Mouse (Mus musculus) midbrain, postnatal 0 days (tissue): ENCODE measurements around the gene Acp5. TPM values are rescaled to one million over a fixed set of nuclear protein-coding genes. Genes with fewer than 3 reads are reported as not detected.

Experiments used
- ATAC-seq: fragments of 200-750 bp; cut with Nextera tagmentation; 2 replicates; pipeline ENCODE4 v1.8.0; 2017; ENCODE audit warnings: moderate number of reproducible peaks, mild to moderate bottlenecking, moderate TSS enrichment, moderate library complexity; ENCODE audit not compliant: low FRiP score
- DNase-seq: peaks from one replicate; pipeline ENCODE4 v3.0.0-alpha.2; 2015; ENCODE audit warnings: low spot score
- H3K27ac ChIP-seq: fragments of 300-500 bp; sonication (generic); 2 replicates; pipeline ENCODE4 v1.5.1; 2014; ENCODE audit warnings: low read depth, mild to moderate bottlenecking, low read length, mixed read lengths
- H3K27me3 ChIP-seq: fragments of 300-500 bp; sonication (generic); 2 replicates; pipeline ENCODE4 v1.6.1; 2014; ENCODE audit warnings: low read length, control low read depth, mixed read lengths; ENCODE audit not compliant: insufficient read depth
- H3K36me3 ChIP-seq: fragments of 300-500 bp; sonication (generic); 2 replicates; pipeline ENCODE4 v1.6.1; 2014; ENCODE audit warnings: low read length, control low read depth, mixed read lengths; ENCODE audit not compliant: insufficient read depth
- H3K4me1 ChIP-seq: fragments of 300-500 bp; sonication (generic); 2 replicates; pipeline ENCODE4 v1.6.1; 2014; ENCODE audit warnings: mild to moderate bottlenecking, control low read depth, antibody characterized with exemption, low read length, mixed read lengths; ENCODE audit not compliant: insufficient read depth
- H3K4me2 ChIP-seq: fragments of 300-500 bp; sonication (generic); 2 replicates; pipeline ENCODE4 v1.6.1; 2014; ENCODE audit warnings: low read depth, mild to moderate bottlenecking, low read length, mixed read lengths; ENCODE audit not compliant: poor library complexity, severe bottlenecking
- H3K4me3 ChIP-seq: fragments of 300-500 bp; sonication (generic); 2 replicates; pipeline ENCODE4 v1.5.1; 2014; ENCODE audit warnings: low read depth, mild to moderate bottlenecking, low read length, moderate library complexity
- H3K9ac ChIP-seq: fragments of 300-500 bp; sonication (generic); replicated peaks from 2 replicates; pipeline ENCODE4 v1.6.1; 2014; ENCODE audit warnings: mild to moderate bottlenecking, low read length, moderate library complexity, mixed read lengths; ENCODE audit not compliant: poor library complexity, severe bottlenecking
- H3K9me3 ChIP-seq: fragments of 300-500 bp; sonication (generic); 2 replicates; pipeline ENCODE4 v1.6.1; 2016; ENCODE audit warnings: low read length, control low read depth
- CTCF ChIP-seq: IDR thresholded peaks from 2 replicates; pipeline ENCODE4 v1.5.1; 2016; ENCODE audit warnings: antibody characterized with exemption, mild to moderate bottlenecking
- WGBS: fragments of 180-500 bp; shearing (Covaris S2); extraction: QIAGEN DNeasy Blood & Tissue Kit; methylation state at CpG from one replicate; pipeline ENCODE4 v1.1.7; 2014; 5-methylcytosine and 5-hydroxymethylcytosine counted together
- polyA plus RNA-seq: library from polyadenylated mRNA; unstranded; fragments of >200 nt; fragmentation: Nextera tagmentation; extraction: Ambion mirVana; gene quantifications from 2 replicates; pipeline ENCODE4 v1.2.1, GENCODE M21; 2015
- total RNA-seq: library from RNA; depleted of rRNA; stranded (reverse); fragments of >200 nt; gene quantifications from 2 replicates; pipeline ENCODE4 v1.2.3, GENCODE M21; 2014

Gene Acp5
- total and polyA plus RNA-seq, 2 experiments from 2014 or later: 0.47 to 2.9 TPM

DNA sequence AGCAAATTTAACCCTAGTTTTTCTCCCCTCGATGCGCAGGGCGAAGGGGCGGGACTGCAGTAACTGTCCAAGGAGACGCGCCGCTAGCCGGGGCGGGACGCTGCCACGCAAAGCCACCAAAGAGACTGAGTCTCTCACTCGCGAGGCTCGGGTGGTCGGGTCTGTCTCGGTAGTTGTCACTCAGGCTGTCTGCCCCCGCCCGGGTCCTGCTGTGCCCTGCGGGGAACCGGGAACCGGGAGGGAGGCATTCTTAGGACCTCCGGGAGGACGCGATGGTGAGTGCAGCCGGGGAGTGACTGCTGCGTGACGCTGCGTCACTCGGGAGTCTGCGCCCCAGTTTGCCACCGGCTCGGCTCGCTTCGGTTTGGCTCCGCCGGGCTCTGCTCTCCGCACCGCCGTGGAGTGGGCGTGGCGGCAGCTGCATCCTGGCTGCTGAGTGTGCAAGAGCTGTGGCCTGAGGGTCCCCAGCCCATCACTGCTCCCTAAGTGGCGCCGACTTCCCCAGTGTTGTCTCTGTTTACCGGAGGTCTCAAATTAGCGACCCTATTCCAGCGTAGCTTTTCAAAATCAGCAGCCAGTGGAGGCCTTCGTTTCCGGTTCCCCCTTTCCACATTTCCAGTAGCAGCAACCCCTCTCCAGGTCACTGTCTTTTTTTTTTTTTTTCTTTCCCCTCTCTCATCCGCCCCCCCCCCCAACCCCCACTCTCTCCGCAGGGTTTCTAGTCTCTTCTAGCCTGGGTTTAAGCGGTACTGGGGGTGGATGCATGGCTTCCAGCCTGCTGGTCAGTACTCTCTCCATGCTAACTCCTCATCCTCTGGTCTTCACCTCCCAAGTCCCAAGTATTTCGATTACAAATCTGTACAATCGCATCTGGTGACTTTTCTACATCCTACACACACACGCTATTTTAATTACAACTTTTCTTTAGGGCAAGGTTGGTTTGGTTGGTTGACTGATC is 29.5 kb upstream of the Acp5 start:
- peak overlapping the region; percentile 58 for H3K4me3 ChIP-seq
- WGBS: 2% methylated on average over 53 of the region's 54 CpGs
- H3K36me3 ChIP-seq: no peaks in the 10 kb centered on the region
- peak overlapping the region; percentile 70 for H3K27ac ChIP-seq
- DNase-seq (peak; percentile 72), ATAC-seq (peak; percentile 89)
- H3K9ac ChIP-seq: peak overlapping the region; percentile 76
- H3K27me3 ChIP-seq: no peaks in the 10 kb centered on the region
- H3K9me3 ChIP-seq: no peaks in the 10 kb centered on the region
- H3K4me2 ChIP-seq: peak overlapping the region; percentile 64
- TF ChIP-seq CTCF: no peak
- no peaks in the 10 kb centered on the region for H3K4me1 ChIP-seq

DNA sequence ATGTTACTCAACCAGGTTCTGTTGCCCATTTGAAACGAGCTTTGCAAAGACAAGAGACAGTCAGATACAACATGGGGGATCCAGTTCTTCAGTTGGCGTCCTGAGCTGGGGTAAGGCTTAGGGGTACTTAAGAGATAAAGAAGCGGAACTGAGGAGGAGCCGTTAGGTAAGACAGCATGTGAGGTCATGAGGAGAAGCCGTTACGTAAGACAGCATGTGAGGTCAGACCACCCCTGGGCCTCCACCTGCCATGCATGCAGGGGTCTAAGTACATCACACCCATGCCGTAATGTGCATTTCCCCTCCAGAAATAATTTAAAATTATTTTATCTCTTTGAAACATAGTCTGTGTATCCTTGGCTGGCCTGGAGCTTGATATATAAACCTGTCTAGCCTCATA is 27.4 kb upstream of the Acp5 start:
- H3K4me1 ChIP-seq: peaks cover 3% of the 10 kb centered on the region
- H3K36me3 ChIP-seq: no peaks in the 10 kb centered on the region
- no peak overlapping the region for H3K4me3 ChIP-seq
- WGBS: 85% methylated on average over 7 of the region's 7 CpGs
- no peak overlapping the region for H3K9ac ChIP-seq
- TF ChIP-seq CTCF: no peak
- H3K4me2 ChIP-seq: no peak overlapping the region
- H3K27ac ChIP-seq: no peak overlapping the region
- DNase-seq (no peak), ATAC-seq (no peak)
- H3K27me3 ChIP-seq: no peaks in the 10 kb centered on the region
- H3K9me3 ChIP-seq: no peaks in the 10 kb centered on the region

DNA sequence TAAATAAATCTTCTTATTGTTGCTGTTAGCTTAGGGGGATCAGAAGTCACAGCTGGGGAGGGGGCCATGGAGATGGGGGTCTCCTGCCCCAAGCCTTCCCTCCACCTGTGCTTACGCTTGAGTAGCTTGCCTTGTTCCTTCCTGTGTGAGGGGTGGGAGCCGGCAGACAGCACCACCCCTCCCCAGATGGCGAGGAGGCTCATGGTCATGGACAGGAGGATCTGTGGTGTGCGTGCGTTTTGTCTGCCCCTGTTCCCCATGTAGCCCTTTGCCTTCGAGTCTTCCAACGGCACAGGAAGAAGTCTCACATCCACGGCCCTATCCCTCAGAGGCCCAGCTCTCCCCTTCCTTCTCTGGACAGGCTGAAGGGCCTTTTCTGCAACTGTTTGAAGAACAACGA is 26.8 kb upstream of the Acp5 start:
- no peak for ATAC-seq
- no peaks in the 10 kb centered on the region for H3K27me3 ChIP-seq
- no peak overlapping the region for H3K9ac ChIP-seq
- H3K4me2 ChIP-seq: no peak overlapping the region
- WGBS: 87% methylated on average over 9 of the region's 9 CpGs
- H3K36me3 ChIP-seq: no peaks in the 10 kb centered on the region
- H3K4me3 ChIP-seq: no peak overlapping the region
- no peak for DNase-seq
- H3K4me1 ChIP-seq: peaks cover 7% of the 10 kb centered on the region
- no peak overlapping the region for H3K27ac ChIP-seq
- TF ChIP-seq CTCF: no peak
- H3K9me3 ChIP-seq: no peaks in the 10 kb centered on the region

GRCm38 (mm10) chr9:22161299-22161698 is 25.8 kb upstream of the Acp5 start:
- H3K4me3 ChIP-seq: no peak overlapping the region
- ATAC-seq: no peak
- DNase-seq: no peak
- no peaks in the 10 kb centered on the region for H3K36me3 ChIP-seq
- no peaks in the 10 kb centered on the region for H3K27me3 ChIP-seq
- no peak overlapping the region for H3K9ac ChIP-seq
- H3K27ac ChIP-seq: no peak overlapping the region
- WGBS: 36% methylated on average over 6 of the region's 6 CpGs
- no peak overlapping the region for H3K4me2 ChIP-seq
- peaks cover 7% of the 10 kb centered on the region for H3K4me1 ChIP-seq
- TF ChIP-seq CTCF: no peak
- H3K9me3 ChIP-seq: no peaks in the 10 kb centered on the region

DNA sequence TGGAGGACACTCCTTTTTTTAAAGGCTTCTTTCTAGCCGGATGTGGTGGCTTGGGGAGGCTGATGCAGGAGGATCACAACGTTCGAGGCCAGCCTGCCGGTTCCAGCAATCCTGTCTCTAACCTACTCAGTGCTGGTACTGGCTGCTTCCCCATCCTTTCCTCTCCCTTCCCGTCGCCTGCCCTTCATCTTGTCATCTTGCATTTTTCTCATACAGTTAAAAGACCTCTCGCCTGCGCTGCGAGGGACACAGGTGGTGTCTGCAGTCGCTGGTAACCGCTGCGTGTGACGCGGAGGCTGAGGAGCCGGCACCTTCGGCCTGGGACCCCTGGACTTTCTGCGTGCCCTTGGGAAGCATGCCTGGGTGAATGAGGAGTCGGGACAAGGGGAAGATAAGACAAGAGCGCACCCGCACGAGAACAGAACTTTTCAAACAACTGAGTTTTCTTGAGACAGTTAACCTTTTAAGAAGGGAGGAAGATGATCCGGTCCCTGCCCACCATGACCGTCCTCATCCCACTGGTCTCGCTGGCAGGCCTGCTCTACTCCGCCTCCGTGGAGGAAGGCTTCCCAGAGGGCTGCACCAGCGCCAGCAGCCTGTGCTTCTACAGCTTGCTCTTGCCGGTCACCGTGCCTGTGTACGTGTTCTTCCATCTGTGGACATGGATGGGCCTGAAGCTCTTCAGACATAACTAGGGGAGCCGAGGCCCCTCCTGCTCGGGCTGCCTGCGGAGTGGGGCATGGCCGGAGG is 22.2 kb upstream of the Acp5 start:
- H3K27me3 ChIP-seq: no peaks in the 10 kb centered on the region
- 65% methylated on average over 34 of the region's 34 CpGs for WGBS
- DNase-seq (no peak), ATAC-seq (no peak)
- H3K4me3 ChIP-seq: peak overlapping the region; percentile 65
- peak overlapping the region; percentile 88 for H3K27ac ChIP-seq
- peak overlapping the region; percentile 51 for H3K4me2 ChIP-seq
- H3K9ac ChIP-seq: peak overlapping the region; percentile 86
- H3K36me3 ChIP-seq: no peaks in the 10 kb centered on the region
- TF ChIP-seq CTCF: no peak
- peaks cover 7% of the 10 kb centered on the region for H3K4me1 ChIP-seq
- H3K9me3 ChIP-seq: no peaks in the 10 kb centered on the region
